Mouse (Mus musculus) thymus, postnatal 4 days (tissue): Measurements from ENCODE around the gene Npcd.
"Not testable (repeated sequence)": the region's sequence is repeated elsewhere in the genome, so short reads cannot be mapped to it uniquely, and the experiment has no call there.

Experiments used
- DNase-seq: peaks from one replicate; pipeline ENCODE4 v3.0.0; 2021

Npcd gene

GRCm38 (mm10) chr15:79829431-79829830 is 4.6 kb downstream of the Npcd start:
- DNase-seq = no peak

- DNase-seq = peak; percentile 76
These were observed 5.5 kb downstream of the Npcd start for GRCm38 (mm10) chr15:79828366-79829035.

- DNase-seq = no peak
These were observed 6.2 kb downstream of the Npcd start for GRCm38 (mm10) chr15:79827778-79828210.

GRCm38 (mm10) chr15:79827061-79827777 is 6.8 kb downstream of the Npcd start:
- no peak for DNase-seq

- DNase-seq = no peak
These were observed 7.7 kb downstream of the Npcd start for GRCm38 (mm10) chr15:79826221-79826935.

GRCm38 (mm10) chr15:79825146-79825825 is 8.8 kb downstream of the Npcd start:
- peak; percentile 55 for DNase-seq

GRCm38 (mm10) chr15:79823588-79824280 is 10.3 kb downstream of the Npcd start:
- DNase-seq = no peak

GRCm38 (mm10) chr15:79822265-79823199 is 11.5 kb downstream of the Npcd start:
- no peak for DNase-seq

- DNase-seq = peak; percentile 52
These were observed 15.7 kb downstream of the Npcd start for GRCm38 (mm10) chr15:79818325-79818724.

- no peak for DNase-seq
These were observed 20.3 kb downstream of the Npcd start for GRCm38 (mm10) chr15:79813666-79814258.

- not testable (repeated sequence) for DNase-seq
These were observed 21.2 kb downstream of the Npcd start for GRCm38 (mm10) chr15:79812840-79813239.

GRCm38 (mm10) chr15:79810997-79811396 is 23.0 kb downstream of the Npcd start:
- DNase-seq = no peak

- DNase-seq = no peak
These were observed 24.0 kb downstream of the Npcd start for GRCm38 (mm10) chr15:79810061-79810460.

GRCm38 (mm10) chr15:79808658-79809057 is 25.4 kb downstream of the Npcd start:
- no peak for DNase-seq

GRCm38 (mm10) chr15:79808114-79808513 is 25.9 kb downstream of the Npcd start:
- DNase-seq = peak; percentile 74

GRCm38 (mm10) chr15:79807050-79807449 is 27.0 kb downstream of the Npcd start:
- no peak for DNase-seq

- DNase-seq = no peak
These were observed 28.8 kb downstream of the Npcd start for GRCm38 (mm10) chr15:79805246-79805645.

- DNase-seq = peak; percentile 41
These were observed 29.5 kb downstream of the Npcd start, which contains the start of gene Nptxr for GRCm38 (mm10) chr15:79804352-79805071. TSS of gene Nptxr (minus strand) at chr15:79804766.

- peak; percentile 59 for DNase-seq
These were observed 30.3 kb downstream of the Npcd start for GRCm38 (mm10) chr15:79803533-79804351.
